Mouse (Mus musculus) small intestine, adult 2 months (tissue): ENCODE results near the gene Cyfip2. TPM values are rescaled to one million over a fixed set of nuclear protein-coding genes. Genes with fewer than 3 reads are reported as not detected.
A peak's percentile ranks its signal among the peaks of the same experiment; 100 is the strongest.

Experiments
- H3K27ac ChIP-seq: fragments of 200-500 bp; 2 replicates; pipeline ENCODE4 v1.5.1; 2012; ENCODE audit warnings: low read depth, low read length, control low read depth, inconsistent platforms; ENCODE audit not compliant: insufficient read depth
- H3K27me3 ChIP-seq: fragments of 200-500 bp; 2 replicates; pipeline ENCODE4 v1.6.1; 2012; ENCODE audit warnings: mild to moderate bottlenecking, moderate library complexity, low read length, inconsistent platforms; ENCODE audit not compliant: control insufficient read depth, insufficient read depth
- H3K36me3 ChIP-seq: fragments of 200-500 bp; 2 replicates; pipeline ENCODE4 v1.6.1; 2012; ENCODE audit warnings: mild to moderate bottlenecking, low read length, control low read depth, inconsistent platforms; ENCODE audit not compliant: control insufficient read depth, insufficient read depth
- H3K4me1 ChIP-seq: fragments of 200-500 bp; 2 replicates; pipeline ENCODE4 v1.6.1; 2012; ENCODE audit warnings: low read length, inconsistent platforms, mixed read lengths; ENCODE audit not compliant: control insufficient read depth, insufficient read depth, insufficient read length
- H3K4me3 ChIP-seq: fragments of 200-500 bp; 2 replicates; pipeline ENCODE4 v1.5.1; 2012; ENCODE audit warnings: low read depth, mild to moderate bottlenecking, control low read depth, inconsistent platforms, low read length, moderate library complexity
- CTCF ChIP-seq: fragments of 200-500 bp; IDR thresholded peaks from 2 replicates; pipeline ENCODE4 v1.5.1; 2012; ENCODE audit warnings: low read depth, mild to moderate bottlenecking, control low read depth, inconsistent platforms, low read length, moderate library complexity, mixed read lengths; ENCODE audit not compliant: insufficient replicate concordance, insufficient read length; ENCODE audit errors: extremely low read depth
- POLR2A ChIP-seq: fragments of 200-500 bp; IDR thresholded peaks from 2 replicates; pipeline ENCODE4 v1.6.1; 2012; ENCODE audit warnings: low read depth, mild to moderate bottlenecking, control low read depth, inconsistent platforms, low read length, moderate library complexity
- WGBS: fragments of 180-500 bp; shearing (Covaris S2); methylation state at CpG from one replicate; pipeline ENCODE4 v1.1.7; 2018; 5-methylcytosine and 5-hydroxymethylcytosine counted together
- polyA plus RNA-seq: library from polyadenylated mRNA; depleted of rRNA; stranded (reverse); fragments of >200 nt; gene quantifications from 2 replicates; pipeline ENCODE4 v1.2.3, GENCODE M21; 2012

Gene Cyfip2
- polyA plus RNA-seq, 1 experiment = 3.8 TPM

- Histone ChIP-seq H3K4me3 (no peak overlapping the region), H3K36me3 (0 out of 2 replicates have a peak, but pooled peaks cover 2% of the 10 kb centered on the region), H3K4me1 (no peaks in the 10 kb centered on the region), H3K27ac (no peak overlapping the region), H3K27me3 (no peaks in the 10 kb centered on the region)
- no peak for TF ChIP-seq CTCF
- TF ChIP-seq POLR2A = no peak
- 88% methylated on average over 4 of the region's 4 CpGs for WGBS
Measured at GRCm38 (mm10) chr11:46232803-46233202, 79.9 kb downstream of the Cyfip2 start.

DNA sequence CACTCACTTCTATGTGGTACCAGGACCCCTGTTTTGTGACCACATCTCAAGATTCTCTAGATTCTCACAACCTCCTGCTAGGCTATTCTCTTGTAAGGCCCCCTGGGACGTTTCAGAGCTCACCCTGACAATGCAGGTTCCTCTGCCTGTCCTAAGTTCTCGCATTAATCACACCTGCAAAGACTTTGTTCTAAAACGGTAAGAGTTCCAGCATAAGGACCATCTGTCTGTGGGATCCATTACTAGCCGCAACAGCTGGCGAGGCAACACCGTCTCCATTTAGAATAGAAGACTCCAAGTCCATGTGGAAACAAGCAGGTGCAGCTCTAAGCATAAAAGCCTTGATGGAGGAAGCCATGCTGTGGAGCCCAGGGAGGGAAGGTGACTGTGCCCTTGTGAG, 82.5 kb downstream of the Cyfip2 start:
- no peaks in the 10 kb centered on the region for H3K27me3 ChIP-seq
- H3K36me3 ChIP-seq = no peaks in the 10 kb centered on the region
- WGBS = 72% methylated on average over 6 of the region's 6 CpGs
- TF ChIP-seq POLR2A (no peak), CTCF (no peak)
- H3K4me3 ChIP-seq = no peak overlapping the region
- H3K27ac ChIP-seq = no peak overlapping the region
- H3K4me1 ChIP-seq = no peaks in the 10 kb centered on the region

- H3K4me1 ChIP-seq = no peaks in the 10 kb centered on the region
- WGBS = 86% methylated on average over 5 of the region's 5 CpGs
- H3K27ac ChIP-seq = no peak overlapping the region
- no peak overlapping the region for H3K4me3 ChIP-seq
- H3K36me3 ChIP-seq = no peaks in the 10 kb centered on the region
- TF ChIP-seq CTCF = no peak
- no peak for TF ChIP-seq POLR2A
- no peaks in the 10 kb centered on the region for H3K27me3 ChIP-seq
Measured at GRCm38 (mm10) chr11:46225345-46225744, 87.3 kb downstream of the Cyfip2 start.

- WGBS = 83% methylated on average over 2 of the region's 2 CpGs
- TF ChIP-seq POLR2A (no peak), CTCF (0 out of 2 replicates have a peak, but pooled peaks have one; percentile 12)
- Histone ChIP-seq H3K27me3 (no peaks in the 10 kb centered on the region), H3K36me3 (no peaks in the 10 kb centered on the region), H3K4me3 (no peak overlapping the region), H3K4me1 (no peaks in the 10 kb centered on the region), H3K27ac (no peak overlapping the region)
Measured at GRCm38 (mm10) chr11:46223575-46223974, 89.1 kb downstream of the Cyfip2 start.

DNA sequence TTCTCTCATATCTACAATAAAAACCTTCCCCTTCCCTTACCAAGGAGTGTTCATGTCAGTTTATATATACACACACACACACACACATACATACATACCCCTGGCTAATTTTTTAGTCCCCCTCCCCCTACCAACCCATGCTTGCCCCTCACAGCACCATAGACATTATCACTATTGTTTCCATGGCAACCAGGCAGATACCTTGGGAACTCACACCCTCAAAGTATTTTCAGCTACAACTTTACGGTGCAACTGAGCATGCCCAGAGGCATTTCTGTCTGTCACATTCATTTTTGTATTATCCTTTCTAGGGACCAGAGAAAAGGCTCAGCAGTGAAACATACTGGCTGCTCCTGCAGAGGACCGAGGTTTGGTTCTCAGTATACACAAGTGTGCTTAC, 92.4 kb downstream of the Cyfip2 start:
- no peaks in the 10 kb centered on the region for H3K4me1 ChIP-seq
- WGBS = 82% methylated on average over 2 of the region's 2 CpGs
- no peak overlapping the region for H3K27ac ChIP-seq
- no peak overlapping the region for H3K4me3 ChIP-seq
- no peaks in the 10 kb centered on the region for H3K36me3 ChIP-seq
- H3K27me3 ChIP-seq = no peaks in the 10 kb centered on the region
- TF ChIP-seq POLR2A (no peak), CTCF (no peak)

- Histone ChIP-seq H3K27me3 (no peaks in the 10 kb centered on the region), H3K27ac (no peak overlapping the region), H3K4me3 (no peak overlapping the region), H3K4me1 (no peaks in the 10 kb centered on the region; the same call in 1 of the 2 replicates), H3K36me3 (no peaks in the 10 kb centered on the region)
- TF ChIP-seq CTCF (no peak), POLR2A (no peak)
- WGBS = 83% methylated on average over 9 of the region's 9 CpGs
Measured at GRCm38 (mm10) chr11:46219380-46219779, 93.3 kb downstream of the Cyfip2 start.

GRCm38 (mm10) chr11:46218584-46218983, 94.1 kb downstream of the Cyfip2 start:
- 50% methylated on average over 5 of the region's 5 CpGs for WGBS

More at GRCm38 (mm10) chr11:46218584-46218983, 94.1 kb downstream of the Cyfip2 start:
- no peak overlapping the region for H3K4me3 ChIP-seq
- no peaks in the 10 kb centered on the region for H3K36me3 ChIP-seq
- no peak for TF ChIP-seq CTCF
- no peak for TF ChIP-seq POLR2A
- no peaks in the 10 kb centered on the region; the same call in 1 of the 2 replicates for H3K4me1 ChIP-seq
- H3K27ac ChIP-seq = no peak overlapping the region
- no peaks in the 10 kb centered on the region for H3K27me3 ChIP-seq
